Mouse (Mus musculus) hindbrain, embryonic 16.5 days (tissue): ENCODE measurements around the gene Cblc. TPM values are rescaled to one million over a fixed set of nuclear protein-coding genes. Genes with fewer than 3 reads are reported as not detected.

Experiments used
- ATAC-seq: fragments of 200-750 bp; cut with Nextera tagmentation; 2 replicates; pipeline ENCODE4 v1.8.0; 2017; ENCODE audit warnings: moderate TSS enrichment, moderate library complexity
- H3K27ac ChIP-seq: fragments of 300-500 bp; sonication (generic); 2 replicates; pipeline ENCODE4 v1.5.1; 2014; ENCODE audit warnings: low read depth, mild to moderate bottlenecking, control low read depth, low read length, moderate library complexity
- H3K27me3 ChIP-seq: fragments of 300-500 bp; sonication (generic); replicated peaks from 2 replicates; pipeline ENCODE4 v1.6.1; 2014; ENCODE audit warnings: low read length; ENCODE audit not compliant: control insufficient read depth, insufficient read depth
- H3K36me3 ChIP-seq: fragments of 300-500 bp; sonication (generic); 2 replicates; pipeline ENCODE4 v1.6.1; 2014; ENCODE audit warnings: mild to moderate bottlenecking, low read length, moderate library complexity, mixed read lengths; ENCODE audit not compliant: control insufficient read depth, insufficient read depth
- H3K4me1 ChIP-seq: fragments of 300-500 bp; sonication (generic); 2 replicates; pipeline ENCODE4 v1.6.1; 2014; ENCODE audit warnings: low read depth, low read length; ENCODE audit not compliant: control insufficient read depth, insufficient read depth
- H3K4me2 ChIP-seq: fragments of 300-500 bp; sonication (generic); 2 replicates; pipeline ENCODE4 v1.6.1; 2014; ENCODE audit warnings: mild to moderate bottlenecking, low read length, control low read depth, moderate library complexity
- H3K4me3 ChIP-seq: fragments of 300-500 bp; sonication (generic); 2 replicates; pipeline ENCODE4 v1.5.1; 2014; ENCODE audit warnings: mild to moderate bottlenecking, low read length, control low read depth, moderate library complexity
- H3K9ac ChIP-seq: fragments of 300-500 bp; sonication (generic); 2 replicates; pipeline ENCODE4 v1.6.1; 2014; ENCODE audit warnings: low read depth, mild to moderate bottlenecking, control low read depth, low read length, moderate library complexity
- H3K9me3 ChIP-seq: fragments of 300-500 bp; sonication (generic); 2 replicates; pipeline ENCODE4 v1.6.1; 2014; ENCODE audit warnings: mild to moderate bottlenecking, low read length, moderate library complexity; ENCODE audit not compliant: control insufficient read depth
- WGBS: fragments of 180-500 bp; shearing (Covaris S2); extraction: QIAGEN DNeasy Blood & Tissue Kit; methylation state at CpG from one replicate; pipeline ENCODE4 v1.1.7; 2014; 5-methylcytosine and 5-hydroxymethylcytosine counted together
- polyA plus RNA-seq: library from polyadenylated mRNA; unstranded; fragments of >200 nt; fragmentation: Nextera tagmentation; extraction: Ambion mirVana; gene quantifications from 2 replicates; pipeline ENCODE4 v1.2.1, GENCODE M21; 2015

The Cblc gene
- polyA plus RNA-seq, 1 experiment from 2014 or later = 0.34 TPM

GRCm38 (mm10) chr7:19834055-19834454 lies 37.4 kb upstream of the Cblc start:
- Histone ChIP-seq H3K9me3 (no peaks in the 10 kb centered on the region), H3K36me3 (no peaks in the 10 kb centered on the region), H3K4me3 (no peak overlapping the region), H3K4me2 (no peak overlapping the region), H3K27ac (no peak overlapping the region), H3K9ac (no peak overlapping the region), H3K27me3 (no peaks in the 10 kb centered on the region), H3K4me1 (no peaks in the 10 kb centered on the region)
- WGBS = 55% methylated on average over 3 of the region's 3 CpGs
- no peak for ATAC-seq

GRCm38 (mm10) chr7:19831837-19832236 lies 35.2 kb upstream of the Cblc start:
- Histone ChIP-seq H3K27me3 (no peaks in the 10 kb centered on the region), H3K36me3 (no peaks in the 10 kb centered on the region), H3K27ac (no peak overlapping the region), H3K4me3 (no peak overlapping the region), H3K4me2 (no peak overlapping the region), H3K9ac (no peak overlapping the region), H3K4me1 (no peaks in the 10 kb centered on the region), H3K9me3 (no peaks in the 10 kb centered on the region)
- ATAC-seq = no peak
- 53% methylated on average over 9 of the region's 9 CpGs for WGBS

GRCm38 (mm10) chr7:19830682-19831156 lies 34.1 kb upstream of the Cblc start:
- WGBS = 43% methylated on average over 13 of the region's 13 CpGs
- H3K4me2 ChIP-seq = no peak overlapping the region
- H3K27ac ChIP-seq = no peak overlapping the region
- no peaks in the 10 kb centered on the region for H3K9me3 ChIP-seq
- no peaks in the 10 kb centered on the region for H3K27me3 ChIP-seq
- H3K4me3 ChIP-seq = no peak overlapping the region
- no peaks in the 10 kb centered on the region for H3K4me1 ChIP-seq
- H3K9ac ChIP-seq = no peak overlapping the region
- no peak for ATAC-seq
- no peaks in the 10 kb centered on the region for H3K36me3 ChIP-seq

- no peak for ATAC-seq
- H3K27me3 ChIP-seq = peaks cover 2% of the 10 kb centered on the region
- H3K27ac ChIP-seq = no peak overlapping the region
- H3K4me2 ChIP-seq = no peak overlapping the region
- 86% methylated on average over 3 of the region's 3 CpGs for WGBS
- H3K9ac ChIP-seq = no peak overlapping the region
- no peaks in the 10 kb centered on the region for H3K36me3 ChIP-seq
- H3K9me3 ChIP-seq = no peaks in the 10 kb centered on the region
- H3K4me1 ChIP-seq = no peaks in the 10 kb centered on the region
- no peak overlapping the region for H3K4me3 ChIP-seq
Observed at GRCm38 (mm10) chr7:19829694-19830093, 33.1 kb upstream of the Cblc start.

- no peak overlapping the region for H3K4me3 ChIP-seq
- H3K9ac ChIP-seq = no peak overlapping the region
- no peak for ATAC-seq
- peaks cover 6% of the 10 kb centered on the region for H3K4me1 ChIP-seq
- no peak overlapping the region for H3K4me2 ChIP-seq
- no peaks in the 10 kb centered on the region for H3K9me3 ChIP-seq
- peaks cover 28% of the 10 kb centered on the region for H3K27me3 ChIP-seq
- no peak overlapping the region for H3K27ac ChIP-seq
- H3K36me3 ChIP-seq = no peaks in the 10 kb centered on the region
- 39% methylated on average over 6 of the region's 6 CpGs for WGBS
Observed at GRCm38 (mm10) chr7:19826756-19827155, 30.1 kb upstream of the Cblc start.

- Histone ChIP-seq H3K4me1 (peaks cover 6% of the 10 kb centered on the region), H3K9me3 (no peaks in the 10 kb centered on the region; the same call in 1 of the 2 replicates), H3K4me3 (no peak overlapping the region), H3K27me3 (peaks cover 39% of the 10 kb centered on the region), H3K9ac (no peak overlapping the region), H3K36me3 (no peaks in the 10 kb centered on the region), H3K27ac (no peak overlapping the region), H3K4me2 (peak overlapping the region; percentile 3; the same call in 1 of the 2 replicates)
- ATAC-seq = peak; percentile 48; the same call in 1 of the 2 replicates
- 24% methylated on average over 25 of the region's 26 CpGs for WGBS
Observed at GRCm38 (mm10) chr7:19824182-19824973, 27.8 kb upstream of the Cblc start.

GRCm38 (mm10) chr7:19823256-19824181 lies 26.9 kb upstream of the Cblc start:
- Histone ChIP-seq H3K27me3 (peaks cover 42% of the 10 kb centered on the region), H3K9me3 (no peaks in the 10 kb centered on the region; the same call in 1 of the 2 replicates), H3K4me3 (no peak overlapping the region), H3K36me3 (no peaks in the 10 kb centered on the region), H3K27ac (no peak overlapping the region), H3K9ac (no peak overlapping the region), H3K4me1 (peaks cover 6% of the 10 kb centered on the region), H3K4me2 (peak overlapping the region; percentile 3; the same call in 1 of the 2 replicates)
- no peak for ATAC-seq
- WGBS = 22% methylated on average over 16 of the region's 16 CpGs

GRCm38 (mm10) chr7:19822604-19823058 lies 26.0 kb upstream of the Cblc start, which contains the start of gene Bcl3:
Gene Bcl3, minus strand, starts transcription at chr7:19822770.
- Histone ChIP-seq H3K4me1 (peaks cover 6% of the 10 kb centered on the region), H3K27me3 (peaks cover 42% of the 10 kb centered on the region), H3K27ac (no peak within 1 kb of the TSS), H3K4me3 (peak within 1 kb of the TSS; percentile 36), H3K4me2 (peak within 1 kb of the TSS; percentile 60), H3K9ac (peak within 1 kb of the TSS; percentile 55), H3K9me3 (no peaks in the 10 kb centered on the region; the same call in 1 of the 2 replicates), H3K36me3 (no peaks in the 10 kb centered on the region)
- 2% methylated on average over 30 of the region's 42 CpGs for WGBS
- no peak for ATAC-seq
